Mouse (Mus musculus): ENCODE data around the gene Ttc25. TPM values are rescaled to one million over a fixed set of nuclear protein-coding genes. Genes with fewer than 3 reads are reported as not detected.
A peak's percentile ranks its signal among the peaks of the same experiment; 100 is the strongest.
"Not testable (repeated sequence)": the region's sequence is repeated elsewhere in the genome, so short reads cannot be mapped to it uniquely, and the experiment has no call there.

Gene Ttc25
- polyA plus RNA-seq, 1 experiment from 2014 or later = 0.08 TPM

- no peaks in the 10 kb centered on the region for H3K36me3 ChIP-seq
- ATAC-seq (ENCODE audit: low read depth) (no peak), DNase-seq (no peak)
- no peak overlapping the region for H3K9ac ChIP-seq
- H3K27me3 ChIP-seq = 0 out of 2 replicates have a peak, but pooled peaks cover 3% of the 10 kb centered on the region
- WGBS (ENCODE audit: insufficient replicate concordance) = 60% methylated on average over 6 of the region's 6 CpGs
- no peak overlapping the region for H3K4me3 ChIP-seq (replicated peaks)
- no peaks in the 10 kb centered on the region for H3K9me3 ChIP-seq (replicated peaks)
- no peak overlapping the region for H3K4me2 ChIP-seq
- peaks cover 4% of the 10 kb centered on the region for H3K4me1 ChIP-seq (replicated peaks)
- no peak overlapping the region for H3K27ac ChIP-seq
Observed at GRCm38 (mm10) chr11:100533871-100534270, 11.5 kb upstream of the Ttc25 start.

GRCm38 (mm10) chr11:100534411-100534810 is 11.0 kb upstream of the Ttc25 start:
- not testable (repeated sequence) for H3K9ac ChIP-seq; H3K4me2 ChIP-seq; H3K4me1 ChIP-seq (replicated peaks); H3K27ac ChIP-seq; H3K36me3 ChIP-seq; ATAC-seq (ENCODE audit: low read depth); H3K4me3 ChIP-seq (replicated peaks); DNase-seq; H3K9me3 ChIP-seq (replicated peaks); H3K27me3 ChIP-seq
- 70% methylated on average over 2 of the region's 2 CpGs for WGBS (ENCODE audit: insufficient replicate concordance)

- DNase-seq; H3K27ac ChIP-seq; H3K9ac ChIP-seq; ATAC-seq (ENCODE audit: low read depth); H3K4me3 ChIP-seq (replicated peaks); H3K4me2 ChIP-seq; H3K9me3 ChIP-seq (replicated peaks); H3K27me3 ChIP-seq; H3K4me1 ChIP-seq (replicated peaks); H3K36me3 ChIP-seq: not testable (repeated sequence)
- WGBS (ENCODE audit: insufficient replicate concordance) = 69% methylated on average over 6 of the region's 6 CpGs
Observed at GRCm38 (mm10) chr11:100534821-100535220, 10.6 kb upstream of the Ttc25 start.

GRCm38 (mm10) chr11:100535996-100536395 is 9.4 kb upstream of the Ttc25 start:
- WGBS (ENCODE audit: insufficient replicate concordance) = 27% methylated on average over 1 of the region's 1 CpGs
- Histone ChIP-seq H3K4me3 (replicated peaks) (no peak overlapping the region), H3K27ac (no peak overlapping the region), H3K4me2 (no peak overlapping the region), H3K9me3 (replicated peaks) (no peaks in the 10 kb centered on the region), H3K27me3 (0 out of 2 replicates have a peak, but pooled peaks cover 3% of the 10 kb centered on the region), H3K36me3 (no peaks in the 10 kb centered on the region), H3K4me1 (replicated peaks) (peaks cover 8% of the 10 kb centered on the region), H3K9ac (no peak overlapping the region)
- DNase-seq (no peak), ATAC-seq (ENCODE audit: low read depth) (no peak)

- 0 out of 2 replicates have a peak, but pooled peaks cover 3% of the 10 kb centered on the region for H3K27me3 ChIP-seq
- DNase-seq (no peak), ATAC-seq (ENCODE audit: low read depth) (no peak)
- no peak overlapping the region for H3K27ac ChIP-seq
- H3K36me3 ChIP-seq = no peaks in the 10 kb centered on the region
- H3K9me3 ChIP-seq (replicated peaks) = no peaks in the 10 kb centered on the region
- H3K4me2 ChIP-seq = no peak overlapping the region
- no peak overlapping the region for H3K4me3 ChIP-seq (replicated peaks)
- peaks cover 11% of the 10 kb centered on the region for H3K4me1 ChIP-seq (replicated peaks)
- H3K9ac ChIP-seq = no peak overlapping the region
Observed at GRCm38 (mm10) chr11:100536466-100536865, 8.9 kb upstream of the Ttc25 start.

- Histone ChIP-seq H3K27me3 (0 out of 2 replicates have a peak, but pooled peaks cover 3% of the 10 kb centered on the region), H3K4me1 (replicated peaks) (peaks cover 27% of the 10 kb centered on the region), H3K9me3 (replicated peaks) (no peaks in the 10 kb centered on the region), H3K4me3 (replicated peaks) (no peak overlapping the region), H3K4me2 (no peak overlapping the region), H3K36me3 (no peaks in the 10 kb centered on the region), H3K27ac (no peak overlapping the region), H3K9ac (no peak overlapping the region)
- DNase-seq = no peak
- 23% methylated on average over 6 of the region's 6 CpGs for WGBS (ENCODE audit: insufficient replicate concordance)
- no peak for ATAC-seq (ENCODE audit: low read depth)
Observed at GRCm38 (mm10) chr11:100540966-100541365, 4.4 kb upstream of the Ttc25 start.

- Histone ChIP-seq H3K36me3 (no peaks in the 10 kb centered on the region), H3K4me2 (no peak overlapping the region), H3K4me1 (replicated peaks) (peaks cover 30% of the 10 kb centered on the region), H3K9me3 (replicated peaks) (no peaks in the 10 kb centered on the region), H3K27me3 (0 out of 2 replicates have a peak, but pooled peaks cover 3% of the 10 kb centered on the region), H3K4me3 (replicated peaks) (no peak overlapping the region), H3K27ac (no peak overlapping the region), H3K9ac (no peak overlapping the region)
- DNase-seq = no peak
- 75% methylated on average over 2 of the region's 2 CpGs for WGBS (ENCODE audit: insufficient replicate concordance)
- ATAC-seq (ENCODE audit: low read depth) = no peak
Observed at GRCm38 (mm10) chr11:100541577-100541976, 3.8 kb upstream of the Ttc25 start.

- 22% methylated on average over 7 of the region's 7 CpGs for WGBS (ENCODE audit: insufficient replicate concordance)
- no peak for DNase-seq
- Histone ChIP-seq H3K4me1 (replicated peaks) (peaks cover 35% of the 10 kb centered on the region), H3K4me2 (peak overlapping the region; percentile 82), H3K9ac (peak overlapping the region; percentile 51; the same call in 1 of the 2 replicates), H3K9me3 (replicated peaks) (no peaks in the 10 kb centered on the region), H3K27me3 (no peaks in the 10 kb centered on the region), H3K4me3 (replicated peaks) (peak overlapping the region; percentile 64), H3K36me3 (no peaks in the 10 kb centered on the region), H3K27ac (peak overlapping the region; percentile 39; the same call in 1 of the 2 replicates)
- peak; percentile 6; the same call in 1 of the 2 replicates for ATAC-seq (ENCODE audit: low read depth)
Observed at GRCm38 (mm10) chr11:100545746-100546085, 309 bp downstream of the Ttc25 start.

GRCm38 (mm10) chr11:100546955-100547354 is 1.5 kb downstream of the Ttc25 start:
- Histone ChIP-seq H3K36me3 (no peaks in the 10 kb centered on the region), H3K27ac (no peak overlapping the region), H3K4me1 (replicated peaks) (peaks cover 26% of the 10 kb centered on the region), H3K4me3 (replicated peaks) (no peak overlapping the region), H3K27me3 (no peaks in the 10 kb centered on the region), H3K9me3 (replicated peaks) (no peaks in the 10 kb centered on the region), H3K4me2 (no peak overlapping the region), H3K9ac (no peak overlapping the region)
- ATAC-seq (ENCODE audit: low read depth) (no peak), DNase-seq (no peak)
- 70% methylated on average over 6 of the region's 6 CpGs for WGBS (ENCODE audit: insufficient replicate concordance)

GRCm38 (mm10) chr11:100548141-100548540 is 2.7 kb downstream of the Ttc25 start:
- Histone ChIP-seq H3K9me3 (replicated peaks) (no peaks in the 10 kb centered on the region), H3K9ac (no peak overlapping the region), H3K27me3 (no peaks in the 10 kb centered on the region), H3K4me2 (no peak overlapping the region), H3K36me3 (no peaks in the 10 kb centered on the region), H3K4me1 (replicated peaks) (peaks cover 26% of the 10 kb centered on the region), H3K27ac (no peak overlapping the region), H3K4me3 (replicated peaks) (no peak overlapping the region)
- ATAC-seq (ENCODE audit: low read depth) (no peak), DNase-seq (no peak)
- WGBS (ENCODE audit: insufficient replicate concordance) = 45% methylated on average over 6 of the region's 6 CpGs

GRCm38 (mm10) chr11:100549466-100549865 is 4.1 kb downstream of the Ttc25 start:
- H3K4me1 ChIP-seq (replicated peaks) = peaks cover 26% of the 10 kb centered on the region
- H3K36me3 ChIP-seq = no peaks in the 10 kb centered on the region
- H3K4me2 ChIP-seq = no peak overlapping the region
- no peaks in the 10 kb centered on the region for H3K9me3 ChIP-seq (replicated peaks)
- DNase-seq (no peak), ATAC-seq (ENCODE audit: low read depth) (no peak)
- no peak overlapping the region for H3K4me3 ChIP-seq (replicated peaks)
- no peaks in the 10 kb centered on the region for H3K27me3 ChIP-seq
- no peak overlapping the region for H3K27ac ChIP-seq
- WGBS (ENCODE audit: insufficient replicate concordance) = 61% methylated on average over 8 of the region's 8 CpGs
- H3K9ac ChIP-seq = no peak overlapping the region

GRCm38 (mm10) chr11:100550101-100550500 is 4.7 kb downstream of the Ttc25 start:
- H3K27me3 ChIP-seq = no peaks in the 10 kb centered on the region
- no peaks in the 10 kb centered on the region for H3K9me3 ChIP-seq (replicated peaks)
- ATAC-seq (ENCODE audit: low read depth) (no peak), DNase-seq (no peak)
- no peak overlapping the region for H3K27ac ChIP-seq
- no peak overlapping the region for H3K4me2 ChIP-seq
- H3K9ac ChIP-seq = no peak overlapping the region
- no peaks in the 10 kb centered on the region for H3K36me3 ChIP-seq
- no peak overlapping the region for H3K4me3 ChIP-seq (replicated peaks)
- peaks cover 20% of the 10 kb centered on the region for H3K4me1 ChIP-seq (replicated peaks)
- WGBS (ENCODE audit: insufficient replicate concordance) = 56% methylated on average over 6 of the region's 6 CpGs
